Mouse (Mus musculus): Measurements from ENCODE around the gene Spsb2.

DNA sequence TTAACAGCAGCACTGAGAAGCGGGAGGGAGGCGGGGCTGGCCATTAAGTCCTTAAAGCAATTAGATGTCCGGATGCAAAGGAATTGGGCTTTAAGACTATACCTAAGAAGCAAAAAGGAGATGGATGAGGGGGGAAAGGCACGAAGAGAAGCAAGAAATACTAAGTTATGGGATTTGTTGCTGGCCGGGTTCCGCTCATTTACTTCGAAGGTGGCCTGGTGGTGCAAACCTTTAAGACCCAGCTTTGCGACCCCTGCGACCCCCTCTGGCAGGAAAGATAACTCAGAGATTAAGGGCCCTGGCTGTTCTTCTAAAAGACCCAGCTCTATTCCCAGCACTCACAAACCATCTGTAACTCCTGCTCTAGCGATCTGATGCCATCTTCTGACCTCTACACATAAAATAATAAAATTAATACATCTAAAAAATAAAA is 28.5 kb upstream of the Spsb2 start:
- TF ChIP-seq EP300 (optimal IDR thresholded peaks at IDR 0.05): no peak
- TF ChIP-seq CTCF (IDR thresholded peaks at IDR 0.05; ENCODE audit: low read depth): no peak
